Mouse (Mus musculus) heart, embryonic 11.5 days (tissue): ENCODE measurements around the gene Gtpbp8. TPM values are rescaled to one million over a fixed set of nuclear protein-coding genes. Genes with fewer than 3 reads are reported as not detected.

Experiments used
- ATAC-seq: fragments of 200-750 bp; cut with Nextera tagmentation; replicated peaks from 2 replicates; pipeline ENCODE4 v1.8.0; 2017; ENCODE audit warnings: moderate library complexity; ENCODE audit not compliant: insufficient number of reproducible peaks, low FRiP score, low TSS enrichment
- H3K27ac ChIP-seq: fragments of 300-500 bp; sonication (generic); 2 replicates; pipeline ENCODE4 v1.5.1; 2014; ENCODE audit warnings: mild to moderate bottlenecking, low read depth, low read length
- H3K27me3 ChIP-seq: fragments of 300-500 bp; sonication (generic); 2 replicates; pipeline ENCODE4 v1.6.1; 2014; ENCODE audit warnings: mild to moderate bottlenecking, low read length, mixed read lengths; ENCODE audit not compliant: control insufficient read depth, insufficient read depth
- H3K36me3 ChIP-seq: fragments of 300-500 bp; sonication (generic); 2 replicates; pipeline ENCODE4 v1.6.1; 2014; ENCODE audit warnings: mild to moderate bottlenecking, low read length, moderate library complexity, mixed read lengths; ENCODE audit not compliant: control insufficient read depth, insufficient read depth
- H3K4me1 ChIP-seq: fragments of 300-500 bp; sonication (generic); 2 replicates; pipeline ENCODE4 v1.6.1; 2014; ENCODE audit warnings: low read length; ENCODE audit not compliant: control insufficient read depth, insufficient read depth
- H3K4me2 ChIP-seq: fragments of 300-500 bp; sonication (generic); 2 replicates; pipeline ENCODE4 v1.6.1; 2014; ENCODE audit warnings: mild to moderate bottlenecking, moderate library complexity
- H3K4me3 ChIP-seq: fragments of 300-500 bp; sonication (generic); 2 replicates; pipeline ENCODE4 v1.5.1; 2014; ENCODE audit warnings: low read depth, low read length
- H3K9ac ChIP-seq: fragments of 300-500 bp; sonication (generic); 2 replicates; pipeline ENCODE4 v1.6.1; 2014; ENCODE audit warnings: mild to moderate bottlenecking, low read depth, low read length, moderate library complexity
- H3K9me3 ChIP-seq: fragments of 300-500 bp; sonication (generic); replicated peaks from 2 replicates; pipeline ENCODE4 v1.6.1; 2016; ENCODE audit warnings: low read length; ENCODE audit not compliant: control insufficient read depth
- WGBS: fragments of 180-500 bp; shearing (Covaris S2); extraction: QIAGEN DNeasy Blood & Tissue Kit; methylation state at CpG from one replicate; pipeline ENCODE4 v1.1.7; 2014; ENCODE audit not compliant: insufficient replicate concordance; 5-methylcytosine and 5-hydroxymethylcytosine counted together
- polyA plus RNA-seq: library from polyadenylated mRNA; unstranded; fragments of >200 nt; fragmentation: Nextera tagmentation; extraction: Ambion mirVana; gene quantifications from 2 replicates; pipeline ENCODE4 v1.2.1, GENCODE M21; 2014

Gtpbp8 gene
- polyA plus RNA-seq, 1 experiment from 2014 or later = 24.8 TPM

GRCm38 (mm10) chr16:44690501-44690900 lies 55.7 kb downstream of the Gtpbp8 start:
- H3K4me1 ChIP-seq = peaks cover 6% of the 10 kb centered on the region; the same call in 1 of the 2 replicates
- ATAC-seq = no peak
- H3K36me3 ChIP-seq = no peaks in the 10 kb centered on the region
- no peaks in the 10 kb centered on the region for H3K9me3 ChIP-seq
- H3K4me2 ChIP-seq = no peak overlapping the region
- no peak overlapping the region for H3K9ac ChIP-seq
- 76% methylated on average over 2 of the region's 2 CpGs for WGBS
- no peaks in the 10 kb centered on the region for H3K27me3 ChIP-seq
- no peak overlapping the region for H3K27ac ChIP-seq
- no peak overlapping the region for H3K4me3 ChIP-seq

GRCm38 (mm10) chr16:44688507-44688906 lies 57.7 kb downstream of the Gtpbp8 start:
- Histone ChIP-seq H3K4me2 (peak overlapping the region; percentile 48), H3K4me3 (no peak overlapping the region), H3K27ac (no peak overlapping the region), H3K4me1 (peaks cover 4% of the 10 kb centered on the region; the same call in 1 of the 2 replicates), H3K27me3 (no peaks in the 10 kb centered on the region), H3K36me3 (no peaks in the 10 kb centered on the region), H3K9ac (no peak overlapping the region), H3K9me3 (no peaks in the 10 kb centered on the region)
- ATAC-seq = no peak
- 12% methylated on average over 4 of the region's 4 CpGs for WGBS

- whole genome bisulfite sequencing = 9% methylated on average over 18 of the region's 18 CpGs
- peak overlapping the region; percentile 48 for H3K4me2 ChIP-seq
- H3K4me3 ChIP-seq = peak overlapping the region; percentile 20; the same call in 1 of the 2 replicates
- no peak overlapping the region for H3K9ac ChIP-seq
- ATAC-seq = 0 out of 2 replicates have a peak, but pooled peaks have one; percentile 36
- no peaks in the 10 kb centered on the region for H3K9me3 ChIP-seq
- H3K27me3 ChIP-seq = no peaks in the 10 kb centered on the region
- H3K4me1 ChIP-seq = peaks cover 4% of the 10 kb centered on the region; the same call in 1 of the 2 replicates
- no peak overlapping the region for H3K27ac ChIP-seq
- no peaks in the 10 kb centered on the region for H3K36me3 ChIP-seq
Observed at GRCm38 (mm10) chr16:44687719-44688420, 58.3 kb downstream of the Gtpbp8 start.

GRCm38 (mm10) chr16:44686991-44687718 lies 59.0 kb downstream of the Gtpbp8 start:
- Histone ChIP-seq H3K9ac (no peak overlapping the region), H3K4me2 (peak overlapping the region; percentile 48), H3K9me3 (peaks cover 4% of the 10 kb centered on the region; the same call in 1 of the 2 replicates), H3K27ac (no peak overlapping the region), H3K27me3 (no peaks in the 10 kb centered on the region), H3K36me3 (no peaks in the 10 kb centered on the region), H3K4me3 (0 out of 2 replicates have a peak overlapping the region, but pooled peaks have one; percentile 20), H3K4me1 (peaks cover 4% of the 10 kb centered on the region; the same call in 1 of the 2 replicates)
- ATAC-seq = peak; percentile 47; the same call in 1 of the 2 replicates
- 47% methylated on average over 20 of the region's 20 CpGs for WGBS

Other genes with a start within 250 kb of the Gtpbp8 start
- gene Boc, start 187.5 kb downstream of the Gtpbp8 start, polyA plus RNA-seq = 8.7 and 8.9 TPM in 2 replicates
- 7.0 and 7.4 TPM in 2 replicates for gene Nepro, start 22.1 kb downstream of the Gtpbp8 start, polyA plus RNA-seq
- gene Cd200r1, start 19.4 kb upstream of the Gtpbp8 start, polyA plus RNA-seq = 1.9 and 2.5 TPM in 2 replicates
- 0.09 and 0.18 TPM in 2 replicates for gene Cd200r4, start 65.4 kb upstream of the Gtpbp8 start, polyA plus RNA-seq
- 0.49 and 0.77 TPM in 2 replicates for gene Cd200r2, start 120.7 kb upstream of the Gtpbp8 start, polyA plus RNA-seq
- 0.21 TPM in 1 of 2 replicates, not detected in the other for gene Cd200r3, start 197.3 kb upstream of the Gtpbp8 start, polyA plus RNA-seq